Mouse (Mus musculus): ENCODE measurements around the gene Vmn1r206. TPM values are rescaled to one million over a fixed set of nuclear protein-coding genes. Genes with fewer than 3 reads are reported as not detected.
"Not testable (repeated sequence)": the region's sequence is repeated elsewhere in the genome, so short reads cannot be mapped to it uniquely, and the experiment has no call there.

The Vmn1r206 gene
- not detected in 2 replicates for polyA plus RNA-seq (2016; fragmentation: Nextera tagmentation; extraction: Ambion mirVana)

DNA sequence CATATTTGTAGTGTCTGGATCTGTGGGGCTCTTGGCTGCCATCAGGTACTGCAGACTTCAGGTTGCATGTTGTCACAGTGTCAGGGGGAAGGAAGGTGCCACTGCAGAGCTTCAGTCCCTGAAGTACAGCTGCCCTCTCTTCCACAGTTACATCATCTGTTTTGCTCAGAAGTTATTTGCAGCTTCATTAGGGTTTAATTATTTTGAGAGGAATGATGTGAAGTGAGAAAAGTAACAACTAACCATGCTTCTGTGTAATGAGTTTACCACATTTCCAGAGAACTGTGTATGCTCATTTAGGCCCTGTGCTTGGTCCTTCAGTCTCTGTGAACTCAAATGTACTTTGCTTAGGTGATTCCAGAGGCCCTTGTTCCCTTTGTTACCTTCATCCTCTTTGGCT is at the start of gene Vmn1r206:
Vmn1r206 (minus strand) TSS at position 101 of the 400 bp plus-strand sequence.
- not testable (repeated sequence) for H3K27me3 ChIP-seq (ENCODE audit: low read depth, poor library complexity, severe bottlenecking); DNase-seq (ENCODE audit: low spot score); H3K36me3 ChIP-seq; H3K4me1 ChIP-seq; H3K4me3 ChIP-seq; H3K27ac ChIP-seq (replicated peaks); H3K9me3 ChIP-seq (replicated peaks)

DNA sequence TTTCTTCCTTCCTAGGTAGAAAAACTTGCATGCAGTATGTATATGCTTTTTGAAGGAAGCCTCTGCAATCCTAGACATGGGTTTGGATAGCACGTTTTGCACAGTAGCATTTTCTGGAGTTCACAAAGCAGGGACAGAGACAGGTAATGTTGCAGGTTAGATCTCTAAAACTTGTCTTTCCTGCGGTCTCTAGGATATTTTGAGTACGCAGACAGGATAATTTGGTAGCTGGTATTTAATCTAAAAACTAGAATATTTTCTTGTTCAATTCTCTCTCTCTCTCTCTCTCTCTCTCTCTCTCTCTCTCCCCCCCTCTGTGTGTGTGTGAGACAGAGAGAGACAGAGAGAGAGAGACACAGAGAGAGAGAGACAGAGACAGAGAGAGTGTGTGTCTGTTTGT is 31.2 kb downstream of the Vmn1r206 start, which contains the start of gene Vmn1r205:
Vmn1r205 (minus strand) TSS at position 101 of the 400 bp plus-strand sequence.
- no peaks in the 10 kb centered on the region for H3K36me3 ChIP-seq
- no peak within 1 kb of the TSS for H3K27ac ChIP-seq (replicated peaks)
- 87% methylated on average over 3 of the region's 3 CpGs for WGBS
- no peaks in the 10 kb centered on the region for H3K9me3 ChIP-seq (replicated peaks)
- H3K4me1 ChIP-seq: no peaks in the 10 kb centered on the region
- no peaks in the 10 kb centered on the region for H3K27me3 ChIP-seq (ENCODE audit: low read depth, poor library complexity, severe bottlenecking)
- DNase-seq (ENCODE audit: low spot score): no peak
- H3K4me3 ChIP-seq: no peak within 1 kb of the TSS

DNA sequence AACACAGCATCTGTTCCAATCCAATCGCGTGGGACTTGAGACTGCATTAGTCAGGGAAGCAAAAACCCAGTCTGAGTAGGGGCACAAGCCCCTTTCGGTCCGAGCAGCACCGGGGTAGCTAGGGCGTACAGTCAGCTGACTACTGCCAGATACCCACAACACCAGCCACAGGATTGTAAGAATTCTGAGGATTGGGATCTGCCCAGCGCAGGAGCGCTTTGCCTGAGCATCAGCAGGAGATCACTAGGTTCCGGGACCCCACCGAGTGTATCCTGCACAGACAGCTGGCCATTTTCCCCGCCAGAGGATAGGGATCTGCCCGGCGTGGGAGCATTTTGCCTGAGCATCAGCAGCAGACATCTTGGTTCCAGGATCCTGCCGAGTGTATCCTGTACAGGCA is 40.7 kb downstream of the Vmn1r206 start:
- not testable (repeated sequence) for H3K27ac ChIP-seq (replicated peaks); H3K27me3 ChIP-seq (ENCODE audit: low read depth, poor library complexity, severe bottlenecking); H3K4me1 ChIP-seq; H3K9me3 ChIP-seq (replicated peaks); DNase-seq (ENCODE audit: low spot score); H3K4me3 ChIP-seq; H3K36me3 ChIP-seq
- WGBS: 82% methylated on average over 14 of the region's 14 CpGs

DNA sequence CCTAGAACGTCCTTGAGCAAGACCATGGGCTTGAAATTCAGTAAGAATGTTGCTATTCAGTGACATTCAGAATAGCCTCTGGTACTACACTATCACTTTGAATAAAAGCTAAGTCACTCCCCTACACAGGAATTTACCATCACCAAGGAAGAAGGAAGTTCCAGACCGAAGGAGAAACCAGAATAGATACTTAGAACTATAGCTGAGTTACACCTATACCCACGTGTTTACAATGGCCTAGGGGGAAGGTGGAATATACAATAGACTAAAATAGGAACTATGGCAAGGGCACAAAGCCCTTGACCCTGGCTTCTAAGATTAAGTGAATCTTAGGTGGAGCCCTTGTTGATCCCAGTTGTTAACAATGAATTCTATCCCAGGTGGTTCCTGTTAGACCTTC is 49.1 kb downstream of the Vmn1r206 start:
- not testable (repeated sequence) for DNase-seq (ENCODE audit: low spot score); H3K9me3 ChIP-seq (replicated peaks); H3K4me3 ChIP-seq; H3K27ac ChIP-seq (replicated peaks); H3K4me1 ChIP-seq; H3K27me3 ChIP-seq (ENCODE audit: low read depth, poor library complexity, severe bottlenecking); H3K36me3 ChIP-seq
- 83% methylated on average over 3 of the region's 3 CpGs for WGBS

Other genes with a start within 250 kb of the Vmn1r206 start
- gene Vmn1r199, start 244.4 kb downstream of the Vmn1r206 start, polyA plus RNA-seq (2016; fragmentation: Nextera tagmentation; extraction: Ambion mirVana): not detected in 2 replicates
- not detected in 2 replicates for gene Vmn1r200, start 233.9 kb downstream of the Vmn1r206 start, polyA plus RNA-seq (2016; fragmentation: Nextera tagmentation; extraction: Ambion mirVana)
- not detected in 2 replicates for gene Vmn1r201, start 152.3 kb downstream of the Vmn1r206 start, polyA plus RNA-seq (2016; fragmentation: Nextera tagmentation; extraction: Ambion mirVana)
- gene Vmn1r202, start 118.9 kb downstream of the Vmn1r206 start, polyA plus RNA-seq (2016; fragmentation: Nextera tagmentation; extraction: Ambion mirVana): 0.02 TPM in 1 of 2 replicates, not detected in the other
- not detected in 2 replicates for gene Vmn1r203, start 106.1 kb downstream of the Vmn1r206 start, polyA plus RNA-seq (2016; fragmentation: Nextera tagmentation; extraction: Ambion mirVana)
- gene Vmn1r204, start 71.1 kb downstream of the Vmn1r206 start, polyA plus RNA-seq (2016; fragmentation: Nextera tagmentation; extraction: Ambion mirVana): not detected in 2 replicates
- not detected in 2 replicates for gene Vmn1r205, start 31.3 kb downstream of the Vmn1r206 start, polyA plus RNA-seq (2016; fragmentation: Nextera tagmentation; extraction: Ambion mirVana)
- not detected in 2 replicates for gene Vmn1r207-ps, start 105.4 kb upstream of the Vmn1r206 start, polyA plus RNA-seq (2016; fragmentation: Nextera tagmentation; extraction: Ambion mirVana)
- gene Vmn1r208, start 153.1 kb upstream of the Vmn1r206 start, polyA plus RNA-seq (2016; fragmentation: Nextera tagmentation; extraction: Ambion mirVana): not detected in 2 replicates
- not detected in 2 replicates for gene Vmn1r209, start 185.4 kb upstream of the Vmn1r206 start, polyA plus RNA-seq (2016; fragmentation: Nextera tagmentation; extraction: Ambion mirVana)
- gene Vmn1r210, start 207.1 kb upstream of the Vmn1r206 start, polyA plus RNA-seq (2016; fragmentation: Nextera tagmentation; extraction: Ambion mirVana): not detected in 2 replicates
- not detected in 2 replicates for gene Vmn1r211, start 233.3 kb upstream of the Vmn1r206 start, polyA plus RNA-seq (2016; fragmentation: Nextera tagmentation; extraction: Ambion mirVana)